Mouse (Mus musculus): Measurements from ENCODE around the gene Cbx7.

DNA sequence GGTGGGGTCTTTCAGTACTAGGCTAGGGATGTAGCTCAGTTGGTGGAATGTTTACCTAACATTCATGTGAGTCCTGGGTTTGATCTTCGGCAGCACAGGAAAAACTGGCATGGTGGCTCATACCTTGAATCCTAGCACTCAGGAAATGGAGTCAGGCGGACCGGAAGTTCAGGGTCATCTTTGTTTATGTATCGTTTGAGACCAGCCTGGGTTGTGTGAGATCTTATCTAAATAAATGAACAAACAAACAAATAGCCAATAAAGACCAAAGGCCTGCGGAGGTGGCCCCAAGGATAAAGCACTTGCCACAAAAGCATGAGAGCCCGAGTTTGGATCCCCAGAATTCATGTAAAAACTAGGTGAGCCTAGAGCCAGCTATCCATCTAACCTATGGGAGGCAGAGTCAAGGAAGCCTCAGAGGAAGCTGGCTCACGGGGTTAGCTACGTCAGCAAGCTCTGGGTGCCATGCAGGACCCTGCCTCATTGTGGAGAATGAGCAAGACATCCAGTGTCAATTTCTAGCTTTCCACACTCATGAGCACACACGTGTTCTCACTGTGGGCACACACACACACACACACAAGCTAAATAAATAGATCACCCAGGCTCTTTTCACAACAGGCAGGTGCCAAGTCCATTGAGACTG, 74.7 kb downstream of the Cbx7 start:
- no peak for TF ChIP-seq POLR2A (IDR thresholded peaks at IDR 0.05; ENCODE audit: control insufficient read depth in 1 of 2, insufficient read depth in 1 of 2, low read depth in 1 of 2, low read length in 2 of 2, poor library complexity in 1 of 2)
- TF ChIP-seq EP300 (IDR thresholded peaks at IDR 0.05; ENCODE audit: low read depth in 1 of 2, low read length in 2 of 2), result no peak
- no peak for TF ChIP-seq CTCF (IDR thresholded peaks at IDR 0.05 in 2 of 3, conservative IDR thresholded peaks at IDR 0.05 in 1 of 3; ENCODE audit: control insufficient read depth in 1 of 3, insufficient read depth in 1 of 3, low read depth in 2 of 3, low read length in 3 of 3, poor library complexity in 1 of 3, severe bottlenecking in 1 of 3)
- no peak for TF ChIP-seq MAFK (IDR thresholded peaks at IDR 0.05; ENCODE audit: borderline replicate concordance, low read depth, low read length)
- no peak for TF ChIP-seq TAL1 (IDR thresholded peaks at IDR 0.05; ENCODE audit: low read length)
- no peak for TF ChIP-seq NELFE (IDR thresholded peaks at IDR 0.05; ENCODE audit: low read depth, low read length)
- no peak for TF ChIP-seq GATA1 (IDR thresholded peaks at IDR 0.05; ENCODE audit: low read depth, low read length)
- TF ChIP-seq ELF1 (IDR thresholded peaks at IDR 0.05; ENCODE audit: low read depth, low read length), result no peak

Data from MEL (cell line).